Mouse (Mus musculus): ENCODE data around the gene Cog7.

The Cog7 gene

GRCm38 (mm10) chr7:121890636-121891360 is 90.7 kb downstream of the Cog7 start:
- no peak for DNase-seq

GRCm38 (mm10) chr7:121880246-121880645 is 101.3 kb downstream of the Cog7 start:
- no peak for DNase-seq

GRCm38 (mm10) chr7:121874784-121875183 is 106.7 kb downstream of the Cog7 start:
- DNase-seq = no peak

- no peak for DNase-seq
These were observed 107.5 kb downstream of the Cog7 start for GRCm38 (mm10) chr7:121873998-121874397.

- DNase-seq = no peak
These were observed 109.9 kb downstream of the Cog7 start for GRCm38 (mm10) chr7:121871631-121872030.

- DNase-seq = no peak
These were observed 116.5 kb downstream of the Cog7 start, which contains the start of gene Scnn1b for GRCm38 (mm10) chr7:121864858-121865585. Scnn1b (plus strand) TSS chr7:121865038.

GRCm38 (mm10) chr7:121858939-121859338 is 122.6 kb downstream of the Cog7 start:
- no peak for DNase-seq

- no peak for DNase-seq
These were observed 124.2 kb downstream of the Cog7 start for GRCm38 (mm10) chr7:121857177-121857884.

GRCm38 (mm10) chr7:121848537-121849168 is 132.9 kb downstream of the Cog7 start:
- DNase-seq = no peak

- DNase-seq = no peak
These were observed 135.5 kb downstream of the Cog7 start for GRCm38 (mm10) chr7:121845964-121846363.

GRCm38 (mm10) chr7:121842234-121842633 is 139.3 kb downstream of the Cog7 start:
- no peak for DNase-seq

GRCm38 (mm10) chr7:121840810-121841209 is 140.7 kb downstream of the Cog7 start:
- no peak for DNase-seq

- no peak for DNase-seq
These were observed 144.7 kb downstream of the Cog7 start for GRCm38 (mm10) chr7:121836827-121837226.

- no peak for DNase-seq
These were observed 146.1 kb downstream of the Cog7 start for GRCm38 (mm10) chr7:121835392-121835791.

Measured in B cell, adult 2 months (primary cell).